Mouse (Mus musculus) common myeloid progenitor, adult 5-6 weeks (primary cell): Measurements from ENCODE around the gene Pla2g4b. TPM values are rescaled to one million over a fixed set of nuclear protein-coding genes. Genes with fewer than 3 reads are reported as not detected.

ENCODE experiments used
- ATAC-seq: replicated peaks from 2 replicates; pipeline ENCODE4 v1.8.0; 2016; ENCODE audit warnings: low read depth, mild to moderate bottlenecking, moderate TSS enrichment, inconsistent platforms; ENCODE audit not compliant: poor library complexity, severe bottlenecking
- total RNA-seq: library from RNA; stranded (forward); fragments of 200-1000, 187-1606 nt; gene quantifications from 2 replicates; pipeline ENCODE4 v1.2.3, GENCODE M21; 2017

The Pla2g4b gene
- total RNA-seq, 1 experiment from 2014 or later: 0.64 TPM

GRCm38 (mm10) chr2:120059466-120059865, 26.2 kb downstream of the Pla2g4b start:
- ATAC-seq: no peak

GRCm38 (mm10) chr2:120060190-120060589, 27.0 kb downstream of the Pla2g4b start:
- no peak for ATAC-seq

GRCm38 (mm10) chr2:120060651-120061050, 27.4 kb downstream of the Pla2g4b start:
- no peak for ATAC-seq

- no peak for ATAC-seq
Observed at GRCm38 (mm10) chr2:120062248-120062647, 29.0 kb downstream of the Pla2g4b start.

GRCm38 (mm10) chr2:120064639-120065038, 31.4 kb downstream of the Pla2g4b start:
- ATAC-seq: no peak

- no peak for ATAC-seq
Observed at GRCm38 (mm10) chr2:120065243-120065642, 32.0 kb downstream of the Pla2g4b start.

- no peak for ATAC-seq
Observed at GRCm38 (mm10) chr2:120066224-120066623, 33.0 kb downstream of the Pla2g4b start.

GRCm38 (mm10) chr2:120068555-120069465, 35.6 kb downstream of the Pla2g4b start:
- ATAC-seq: peak; percentile 72

GRCm38 (mm10) chr2:120069466-120069990, 36.3 kb downstream of the Pla2g4b start:
- ATAC-seq: no peak

- no peak for ATAC-seq
Observed at GRCm38 (mm10) chr2:120074096-120074495, 40.9 kb downstream of the Pla2g4b start.

GRCm38 (mm10) chr2:120076076-120076705, 43.0 kb downstream of the Pla2g4b start:
- ATAC-seq: peak; percentile 89

GRCm38 (mm10) chr2:120082416-120082815, 49.2 kb downstream of the Pla2g4b start:
- no peak for ATAC-seq

GRCm38 (mm10) chr2:120084593-120085361, 51.6 kb downstream of the Pla2g4b start:
- peak; percentile 59; the same call in 1 of the 2 replicates for ATAC-seq

GRCm38 (mm10) chr2:120086038-120086437, 52.8 kb downstream of the Pla2g4b start:
- ATAC-seq: no peak

GRCm38 (mm10) chr2:120087391-120087790, 54.2 kb downstream of the Pla2g4b start:
- no peak for ATAC-seq

GRCm38 (mm10) chr2:120087897-120088296, 54.7 kb downstream of the Pla2g4b start:
- no peak for ATAC-seq

GRCm38 (mm10) chr2:120090979-120091378, 57.8 kb downstream of the Pla2g4b start:
- no peak for ATAC-seq
